Mouse (Mus musculus): ENCODE measurements around the gene Ccdc121. TPM values are rescaled to one million over a fixed set of nuclear protein-coding genes. Genes with fewer than 3 reads are reported as not detected.
A peak's percentile ranks its signal among the peaks of the same experiment; 100 is the strongest.

Gene Ccdc121
- not detected in 2 replicates for polyA plus RNA-seq (2014; fragmentation: Nextera tagmentation; extraction: Ambion mirVana)

GRCm38 (mm10) chr1:181511307-181511706 is at the start of gene Ccdc121:
TSS of gene Ccdc121 (minus strand) at chr1:181511451.
- ATAC-seq (ENCODE audit: low FRiP score) (no peak), DNase-seq (ENCODE audit: low spot score) (no peak)

GRCm38 (mm10) chr1:181560325-181560724 is 49.1 kb upstream of the Ccdc121 start:
- Histone ChIP-seq H3K9me3 (ENCODE audit: control insufficient read depth, low read length) (no peaks in the 10 kb centered on the region), H3K27ac (ENCODE audit: low read depth, low read length) (no peak overlapping the region), H3K27me3 (ENCODE audit: control insufficient read depth, insufficient read depth, low read length) (no peaks in the 10 kb centered on the region), H3K36me3 (ENCODE audit: control insufficient read depth, insufficient read depth, low read length) (no peaks in the 10 kb centered on the region), H3K4me1 (replicated peaks; ENCODE audit: control insufficient read depth, insufficient read depth, low read length) (0 out of 2 replicates have a peak, but pooled peaks cover 2% of the 10 kb centered on the region), H3K4me2 (replicated peaks; ENCODE audit: low read depth, low read length) (no peak overlapping the region), H3K4me3 (ENCODE audit: low read depth, low read length) (no peak overlapping the region), H3K9ac (ENCODE audit: low read depth, low read length) (no peak overlapping the region)
- 88% methylated on average over 6 of the region's 6 CpGs for WGBS
- ATAC-seq (ENCODE audit: low FRiP score) (no peak), DNase-seq (ENCODE audit: low spot score) (no peak)

More at GRCm38 (mm10) chr1:181511307-181511706, at the start of gene Ccdc121:
- no peak within 1 kb of the TSS for H3K4me3 ChIP-seq (ENCODE audit: low read depth, low read length)
- no peak within 1 kb of the TSS for H3K27ac ChIP-seq (ENCODE audit: low read depth, low read length)
- no peak within 1 kb of the TSS for H3K9ac ChIP-seq (ENCODE audit: low read depth, low read length)
- H3K9me3 ChIP-seq (ENCODE audit: control insufficient read depth, low read length) = no peaks in the 10 kb centered on the region
- H3K27me3 ChIP-seq (ENCODE audit: control insufficient read depth, insufficient read depth, low read length) = 0 out of 2 replicates have a peak, but pooled peaks cover 2% of the 10 kb centered on the region
- no peak within 1 kb of the TSS for H3K4me2 ChIP-seq (replicated peaks; ENCODE audit: low read depth, low read length)
- 63% methylated on average over 4 of the region's 4 CpGs for WGBS
- no peaks in the 10 kb centered on the region for H3K36me3 ChIP-seq (ENCODE audit: control insufficient read depth, insufficient read depth, low read length)
- H3K4me1 ChIP-seq (replicated peaks; ENCODE audit: control insufficient read depth, insufficient read depth, low read length) = no peaks in the 10 kb centered on the region

- Histone ChIP-seq H3K9ac (ENCODE audit: low read depth, low read length) (no peak overlapping the region), H3K4me3 (ENCODE audit: low read depth, low read length) (no peak overlapping the region), H3K27me3 (ENCODE audit: control insufficient read depth, insufficient read depth, low read length) (no peaks in the 10 kb centered on the region), H3K9me3 (ENCODE audit: control insufficient read depth, low read length) (no peaks in the 10 kb centered on the region), H3K4me2 (replicated peaks; ENCODE audit: low read depth, low read length) (no peak overlapping the region), H3K27ac (ENCODE audit: low read depth, low read length) (no peak overlapping the region), H3K4me1 (replicated peaks; ENCODE audit: control insufficient read depth, insufficient read depth, low read length) (0 out of 2 replicates have a peak, but pooled peaks cover 2% of the 10 kb centered on the region), H3K36me3 (ENCODE audit: control insufficient read depth, insufficient read depth, low read length) (no peaks in the 10 kb centered on the region)
- WGBS = 83% methylated on average over 10 of the region's 10 CpGs
- no peak for DNase-seq (ENCODE audit: low spot score)
- no peak for ATAC-seq (ENCODE audit: low FRiP score)
These were observed 48.4 kb upstream of the Ccdc121 start for GRCm38 (mm10) chr1:181559655-181560054.

DNA sequence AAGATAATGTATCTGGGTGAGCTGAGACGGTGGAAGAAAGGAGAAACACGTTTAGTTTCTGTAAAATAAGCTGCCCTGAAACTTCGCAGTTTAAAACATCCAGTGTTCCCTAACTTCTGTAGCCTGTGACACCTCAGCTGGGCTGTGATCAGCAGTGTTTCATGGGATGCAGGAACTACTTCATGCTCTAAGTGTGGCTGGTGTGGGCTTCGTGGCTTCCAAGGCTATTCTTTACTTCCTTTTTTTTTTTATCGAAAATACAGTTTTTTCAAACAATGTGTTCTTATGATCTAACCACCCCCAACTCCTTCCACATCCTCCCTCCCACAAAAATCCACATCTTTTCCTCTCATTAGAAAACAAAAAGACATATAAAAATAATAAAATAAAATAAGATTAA is 44.2 kb upstream of the Ccdc121 start:
- WGBS = 83% methylated on average over 5 of the region's 5 CpGs
- no peak overlapping the region for H3K27ac ChIP-seq (ENCODE audit: low read depth, low read length)
- no peak overlapping the region for H3K9ac ChIP-seq (ENCODE audit: low read depth, low read length)
- no peak overlapping the region for H3K4me3 ChIP-seq (ENCODE audit: low read depth, low read length)
- no peaks in the 10 kb centered on the region for H3K9me3 ChIP-seq (ENCODE audit: control insufficient read depth, low read length)
- DNase-seq (ENCODE audit: low spot score) (no peak), ATAC-seq (ENCODE audit: low FRiP score) (no peak)
- H3K4me2 ChIP-seq (replicated peaks; ENCODE audit: low read depth, low read length) = no peak overlapping the region
- H3K36me3 ChIP-seq (ENCODE audit: control insufficient read depth, insufficient read depth, low read length) = no peaks in the 10 kb centered on the region
- H3K27me3 ChIP-seq (ENCODE audit: control insufficient read depth, insufficient read depth, low read length) = no peaks in the 10 kb centered on the region
- H3K4me1 ChIP-seq (replicated peaks; ENCODE audit: control insufficient read depth, insufficient read depth, low read length) = no peaks in the 10 kb centered on the region; the same call in 1 of the 2 replicates

DNA sequence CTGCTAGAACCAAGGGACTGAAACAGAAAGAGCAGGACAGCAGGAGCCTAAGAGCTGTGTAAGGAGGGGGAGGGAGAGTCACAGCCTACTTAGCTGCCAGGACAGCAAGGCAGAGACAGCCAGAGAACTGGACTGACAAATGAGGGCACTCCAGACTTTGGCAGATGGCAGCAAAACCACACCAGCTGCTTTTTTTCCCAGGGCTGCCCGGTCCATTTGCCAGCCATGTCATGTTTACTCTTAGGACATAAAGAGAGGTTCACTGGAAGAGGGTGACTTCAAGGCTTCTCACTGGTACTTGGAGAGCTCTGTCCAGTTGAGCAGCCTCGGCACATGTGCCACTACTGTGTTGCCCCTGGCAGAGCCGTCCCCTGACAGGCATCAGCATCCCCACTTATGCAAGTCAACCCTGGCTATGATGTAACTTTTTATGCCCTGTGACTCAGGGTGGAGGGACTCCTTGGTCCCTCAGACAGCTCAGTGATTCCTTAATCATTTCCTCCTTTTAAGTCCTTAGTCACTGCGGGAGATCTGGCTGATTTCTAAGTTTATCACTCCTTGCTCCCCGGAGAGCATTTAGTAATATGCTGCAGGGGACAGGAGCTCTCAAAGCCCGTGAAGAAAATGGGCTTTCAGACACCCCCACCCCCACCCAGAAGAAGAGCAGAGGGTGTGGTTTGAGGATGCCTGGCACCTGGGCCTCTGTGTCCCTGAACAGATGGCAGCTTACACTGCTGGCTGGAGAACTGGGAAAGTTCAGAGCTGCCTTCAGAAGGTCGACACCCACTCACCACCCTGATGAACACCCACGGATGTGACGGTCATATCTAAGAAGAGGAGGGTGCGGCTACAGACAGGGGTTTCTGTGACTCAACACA is 41.5 kb upstream of the Ccdc121 start:
- 44% methylated on average over 10 of the region's 10 CpGs for WGBS
- Histone ChIP-seq H3K36me3 (ENCODE audit: control insufficient read depth, insufficient read depth, low read length) (no peaks in the 10 kb centered on the region), H3K27me3 (ENCODE audit: control insufficient read depth, insufficient read depth, low read length) (no peaks in the 10 kb centered on the region), H3K9ac (ENCODE audit: low read depth, low read length) (no peak overlapping the region), H3K9me3 (ENCODE audit: control insufficient read depth, low read length) (no peaks in the 10 kb centered on the region), H3K4me1 (replicated peaks; ENCODE audit: control insufficient read depth, insufficient read depth, low read length) (no peaks in the 10 kb centered on the region; the same call in 1 of the 2 replicates), H3K4me2 (replicated peaks; ENCODE audit: low read depth, low read length) (no peak overlapping the region), H3K27ac (ENCODE audit: low read depth, low read length) (no peak overlapping the region), H3K4me3 (ENCODE audit: low read depth, low read length) (no peak overlapping the region)
- ATAC-seq (ENCODE audit: low FRiP score) (peak; percentile 45; the same call in 1 of the 2 replicates), DNase-seq (ENCODE audit: low spot score) (peak; percentile 25)

- H3K4me1 ChIP-seq (replicated peaks; ENCODE audit: control insufficient read depth, insufficient read depth, low read length) = no peaks in the 10 kb centered on the region; the same call in 1 of the 2 replicates
- WGBS = 65% methylated on average over 5 of the region's 5 CpGs
- H3K36me3 ChIP-seq (ENCODE audit: control insufficient read depth, insufficient read depth, low read length) = no peaks in the 10 kb centered on the region
- H3K27ac ChIP-seq (ENCODE audit: low read depth, low read length) = no peak overlapping the region
- H3K27me3 ChIP-seq (ENCODE audit: control insufficient read depth, insufficient read depth, low read length) = no peaks in the 10 kb centered on the region
- H3K9ac ChIP-seq (ENCODE audit: low read depth, low read length) = no peak overlapping the region
- no peak overlapping the region for H3K4me2 ChIP-seq (replicated peaks; ENCODE audit: low read depth, low read length)
- no peak for DNase-seq (ENCODE audit: low spot score)
- ATAC-seq (ENCODE audit: low FRiP score) = no peak
- H3K9me3 ChIP-seq (ENCODE audit: control insufficient read depth, low read length) = no peaks in the 10 kb centered on the region
- H3K4me3 ChIP-seq (ENCODE audit: low read depth, low read length) = no peak overlapping the region
These were observed 39.6 kb upstream of the Ccdc121 start for GRCm38 (mm10) chr1:181550826-181551225.

GRCm38 (mm10) chr1:181549987-181550386 is 38.7 kb upstream of the Ccdc121 start:
- WGBS = 94% methylated on average over 8 of the region's 8 CpGs
- Histone ChIP-seq H3K27ac (ENCODE audit: low read depth, low read length) (no peak overlapping the region), H3K27me3 (ENCODE audit: control insufficient read depth, insufficient read depth, low read length) (no peaks in the 10 kb centered on the region), H3K36me3 (ENCODE audit: control insufficient read depth, insufficient read depth, low read length) (no peaks in the 10 kb centered on the region), H3K4me2 (replicated peaks; ENCODE audit: low read depth, low read length) (no peak overlapping the region), H3K9ac (ENCODE audit: low read depth, low read length) (no peak overlapping the region), H3K4me3 (ENCODE audit: low read depth, low read length) (no peak overlapping the region), H3K9me3 (ENCODE audit: control insufficient read depth, low read length) (no peaks in the 10 kb centered on the region), H3K4me1 (replicated peaks; ENCODE audit: control insufficient read depth, insufficient read depth, low read length) (no peaks in the 10 kb centered on the region; the same call in 1 of the 2 replicates)
- ATAC-seq (ENCODE audit: low FRiP score) (no peak), DNase-seq (ENCODE audit: low spot score) (no peak)

DNA sequence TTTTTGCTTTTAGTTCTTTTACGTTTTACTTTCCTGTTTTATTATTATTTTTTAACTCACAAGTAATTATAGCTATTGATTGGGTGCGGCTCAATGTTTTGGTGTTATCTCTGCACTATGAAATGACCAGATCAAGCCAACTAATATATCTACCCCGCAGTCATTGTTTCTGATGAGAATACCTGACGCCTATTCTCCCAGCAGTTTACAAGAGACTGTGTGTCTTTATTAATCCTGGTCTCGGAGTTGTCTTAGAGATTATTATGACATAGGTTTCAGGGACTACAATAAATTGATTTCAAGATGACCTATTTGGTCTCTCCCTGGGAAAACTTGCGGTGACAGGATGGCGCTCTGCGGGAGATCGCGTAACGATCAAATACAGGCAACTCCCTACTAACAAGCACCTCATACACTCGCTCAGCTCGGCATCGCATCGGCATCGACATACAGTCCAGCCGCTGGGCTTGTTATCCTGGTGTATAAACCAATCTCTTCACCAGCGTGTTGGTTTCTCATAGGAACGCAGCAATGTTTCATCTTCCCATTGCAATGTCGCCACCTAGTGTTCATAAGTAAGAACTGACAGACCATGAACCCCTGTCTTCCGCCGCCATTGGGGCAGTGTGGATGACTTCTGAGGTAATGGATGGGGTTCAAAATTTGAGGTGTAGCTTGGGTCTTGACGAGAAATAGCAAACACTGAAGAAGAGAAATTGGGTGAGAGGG is 34.0 kb upstream of the Ccdc121 start:
- H3K4me2 ChIP-seq (replicated peaks; ENCODE audit: low read depth, low read length) = no peak overlapping the region
- H3K9me3 ChIP-seq (ENCODE audit: control insufficient read depth, low read length) = no peaks in the 10 kb centered on the region
- H3K27ac ChIP-seq (ENCODE audit: low read depth, low read length) = no peak overlapping the region
- H3K4me3 ChIP-seq (ENCODE audit: low read depth, low read length) = no peak overlapping the region
- no peaks in the 10 kb centered on the region for H3K36me3 ChIP-seq (ENCODE audit: control insufficient read depth, insufficient read depth, low read length)
- DNase-seq (ENCODE audit: low spot score) = peak; percentile 83
- H3K27me3 ChIP-seq (ENCODE audit: control insufficient read depth, insufficient read depth, low read length) = no peaks in the 10 kb centered on the region
- H3K4me1 ChIP-seq (replicated peaks; ENCODE audit: control insufficient read depth, insufficient read depth, low read length) = no peaks in the 10 kb centered on the region
- ATAC-seq (ENCODE audit: low FRiP score) = peak; percentile 54; the same call in 1 of the 2 replicates
- WGBS = 33% methylated on average over 23 of the region's 23 CpGs
- no peak overlapping the region for H3K9ac ChIP-seq (ENCODE audit: low read depth, low read length)

Data from hindbrain, embryonic 11.5 days (tissue).